Mouse (Mus musculus) bone marrow, adult 2 months (tissue): ENCODE results near the gene Rin1.

ENCODE experiments used
- CTCF ChIP-seq: fragments of 200-500 bp; IDR thresholded peaks from 2 replicates; pipeline ENCODE4 v1.5.1; 2011; ENCODE audit warnings: low read length, control low read depth; ENCODE audit not compliant: control insufficient read depth, insufficient read depth
- POLR2A ChIP-seq: fragments of 200-500 bp; IDR thresholded peaks from 2 replicates; pipeline ENCODE4 v1.6.1; 2011; ENCODE audit warnings: low read depth, mild to moderate bottlenecking, control low read depth, low read length, borderline replicate concordance; ENCODE audit not compliant: control insufficient read depth

- TF ChIP-seq CTCF (no peak), POLR2A (no peak)
Observed at GRCm38 (mm10) chr19:5051515-5051914, 1.2 kb downstream of the Rin1 start.
